Mouse (Mus musculus) frontal cortex, adult (tissue): ENCODE results near the gene Sfr1.

ENCODE experiments used
- ATAC-seq: cut with Nextera tagmentation; 2 replicates; pipeline ENCODE4 v1.9.2; 2017; ENCODE audit warnings: mild to moderate bottlenecking, moderate library complexity, mixed read lengths; ENCODE audit not compliant: low TSS enrichment

The Sfr1 gene

DNA sequence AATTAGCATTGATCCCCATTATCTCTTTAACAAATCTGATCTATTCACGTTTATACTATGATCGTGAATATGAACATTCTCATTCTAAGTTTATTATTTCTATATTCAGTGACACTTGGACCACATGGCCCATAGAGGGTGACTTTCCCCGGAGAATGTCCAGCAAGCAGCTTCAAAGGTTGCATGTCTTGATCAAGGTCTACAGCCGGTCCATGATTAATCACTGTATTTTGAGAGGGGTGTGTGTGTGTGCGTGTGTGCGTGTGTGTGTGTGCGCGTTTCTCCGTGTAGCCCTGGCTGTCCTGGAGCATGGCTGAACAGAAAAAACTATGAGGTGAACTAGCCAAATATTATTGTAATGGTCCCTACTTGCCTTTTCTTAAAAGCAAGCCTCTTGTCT lies 21.0 kb downstream of the Sfr1 start:
- no peak for ATAC-seq

- no peak for ATAC-seq
Observed at GRCm38 (mm10) chr19:47753921-47754320, 22.4 kb downstream of the Sfr1 start.

DNA sequence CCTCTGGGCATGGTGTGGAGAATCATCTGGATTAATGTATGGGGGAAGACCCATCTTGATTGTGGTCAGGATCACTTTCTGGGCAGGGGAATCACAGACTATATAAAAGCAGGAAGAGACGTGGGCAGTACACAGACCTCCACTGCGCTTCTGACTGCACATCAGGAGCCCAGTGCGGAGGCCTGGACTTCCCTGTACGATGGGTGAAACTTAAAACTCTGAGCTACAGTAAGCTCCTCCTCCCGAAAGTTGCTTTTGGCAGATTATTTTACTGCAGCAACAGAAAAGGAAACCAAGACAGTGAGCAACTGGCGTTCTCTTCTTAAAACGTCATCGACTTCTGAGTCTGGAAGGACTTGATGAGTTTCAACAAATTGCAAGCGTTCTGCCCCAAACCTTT lies 23.4 kb downstream of the Sfr1 start:
- ATAC-seq: no peak

GRCm38 (mm10) chr19:47755625-47756024 lies 24.1 kb downstream of the Sfr1 start:
- ATAC-seq: no peak

- ATAC-seq: peak; percentile 67; the same call in 1 of the 2 replicates
Observed at GRCm38 (mm10) chr19:47777847-47778246, 46.4 kb downstream of the Sfr1 start.

GRCm38 (mm10) chr19:47780145-47780544 lies 48.7 kb downstream of the Sfr1 start:
- peak; percentile 96 for ATAC-seq

DNA sequence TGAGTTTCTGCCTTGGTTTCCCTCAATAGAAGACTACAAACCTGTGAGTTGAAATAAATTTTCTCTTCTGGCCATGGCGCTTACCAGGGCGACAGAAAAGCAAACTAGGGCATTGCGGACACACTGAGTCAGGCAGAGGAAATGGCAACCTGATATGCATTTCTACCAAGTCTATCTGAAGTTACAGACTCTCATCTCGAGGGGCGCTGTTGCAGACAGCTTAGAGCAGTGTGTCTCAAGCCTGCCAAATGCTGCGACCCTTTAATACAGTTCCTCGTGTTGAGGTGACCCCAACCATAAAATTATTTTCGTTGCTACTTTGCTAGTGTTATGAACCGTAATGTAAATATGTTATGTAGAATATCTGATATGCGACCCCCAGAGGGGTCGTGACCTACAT lies 49.5 kb downstream of the Sfr1 start:
- no peak for ATAC-seq

DNA sequence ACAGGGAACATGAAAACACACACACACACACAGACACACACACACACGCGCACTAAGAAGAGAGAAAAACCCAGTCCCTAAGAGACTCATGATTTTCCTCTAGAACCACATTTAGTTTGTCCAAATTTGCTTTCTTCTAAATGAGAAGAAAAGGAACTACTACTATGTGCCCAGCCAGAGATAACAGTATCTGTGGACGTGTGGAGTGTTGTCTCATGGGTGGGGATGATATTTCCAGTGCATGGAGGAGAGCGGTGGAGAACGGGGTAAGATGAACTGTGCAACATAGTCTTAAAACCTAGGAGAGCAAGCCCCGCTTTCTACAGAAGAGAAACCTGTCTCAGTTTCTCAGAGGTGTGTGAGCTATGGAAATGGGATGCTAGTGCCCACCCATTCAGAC lies 52.4 kb downstream of the Sfr1 start:
- no peak for ATAC-seq
